Mouse (Mus musculus): ENCODE measurements around the gene Insc. TPM values are rescaled to one million over a fixed set of nuclear protein-coding genes. Genes with fewer than 3 reads are reported as not detected.
A peak's percentile ranks its signal among the peaks of the same experiment; 100 is the strongest.

The Insc gene
- polyA plus RNA-seq, 1 experiment from 2014 or later = 2.9 TPM

DNA sequence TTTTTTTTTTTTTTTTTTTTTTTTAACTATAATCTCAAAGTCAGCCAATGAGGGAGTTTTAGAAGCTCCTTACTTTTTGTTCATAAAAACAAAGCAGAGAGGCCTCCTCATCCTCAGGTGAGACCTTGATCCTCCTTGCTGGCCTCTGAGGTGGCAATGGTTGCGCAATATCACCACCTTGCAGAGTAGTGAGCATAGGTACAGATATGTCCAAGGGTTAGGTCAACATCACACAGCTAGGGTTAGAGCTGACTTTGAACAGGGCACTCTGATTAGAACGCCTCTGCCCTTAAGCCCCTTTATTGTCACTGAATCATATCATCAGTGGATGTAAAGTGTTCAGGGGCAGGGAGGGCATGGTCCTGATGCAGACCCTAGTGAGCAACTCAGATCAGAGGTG lies 131.1 kb downstream of the Insc start:
- Histone ChIP-seq H3K9me3 (ENCODE audit: control insufficient read depth, low read length) (no peaks in the 10 kb centered on the region), H3K4me3 (replicated peaks; ENCODE audit: low read length) (no peak overlapping the region), H3K27me3 (ENCODE audit: control insufficient read depth, insufficient read depth, low read length) (no peaks in the 10 kb centered on the region), H3K27ac (no peak overlapping the region), H3K4me2 (replicated peaks) (no peak overlapping the region), H3K9ac (no peak overlapping the region), H3K36me3 (replicated peaks; ENCODE audit: control insufficient read depth, insufficient read depth) (no peaks in the 10 kb centered on the region), H3K4me1 (replicated peaks; ENCODE audit: control insufficient read depth, insufficient read depth, low read length) (no peaks in the 10 kb centered on the region)
- WGBS = 88% methylated on average over 2 of the region's 2 CpGs
- DNase-seq (ENCODE audit: low spot score) (no peak), ATAC-seq (ENCODE audit: low FRiP score) (0 out of 2 replicates have a peak, but pooled peaks have one; percentile 21)

DNA sequence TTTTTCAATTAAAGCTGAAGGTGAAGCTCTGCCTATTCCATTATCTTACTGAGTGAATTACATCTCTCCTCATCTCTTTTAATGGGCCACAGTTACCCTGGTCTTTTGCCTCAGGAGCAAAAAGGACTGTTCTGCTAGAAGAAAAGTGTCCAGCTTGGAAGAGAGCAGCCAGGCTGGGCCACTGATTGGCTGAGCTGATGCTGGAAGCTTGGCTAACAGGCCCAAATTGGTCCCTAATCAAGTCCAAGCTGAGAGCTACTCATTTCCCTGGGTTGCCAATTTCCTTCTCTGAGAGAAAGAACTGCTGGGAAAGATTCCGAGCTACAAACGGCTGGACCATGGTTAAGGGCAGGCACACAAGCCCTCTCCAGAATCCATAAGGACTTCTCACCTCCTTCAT lies 140.1 kb downstream of the Insc start:
- 89% methylated on average over 2 of the region's 2 CpGs for WGBS
- no peaks in the 10 kb centered on the region for H3K27me3 ChIP-seq (ENCODE audit: control insufficient read depth, insufficient read depth, low read length)
- H3K4me2 ChIP-seq (replicated peaks) = no peak overlapping the region
- H3K36me3 ChIP-seq (replicated peaks; ENCODE audit: control insufficient read depth, insufficient read depth) = no peaks in the 10 kb centered on the region
- H3K9ac ChIP-seq = no peak overlapping the region
- no peak overlapping the region for H3K27ac ChIP-seq
- DNase-seq (ENCODE audit: low spot score) (no peak), ATAC-seq (ENCODE audit: low FRiP score) (no peak)
- no peaks in the 10 kb centered on the region for H3K9me3 ChIP-seq (ENCODE audit: control insufficient read depth, low read length)
- no peaks in the 10 kb centered on the region for H3K4me1 ChIP-seq (replicated peaks; ENCODE audit: control insufficient read depth, insufficient read depth, low read length)
- H3K4me3 ChIP-seq (replicated peaks; ENCODE audit: low read length) = no peak overlapping the region

DNA sequence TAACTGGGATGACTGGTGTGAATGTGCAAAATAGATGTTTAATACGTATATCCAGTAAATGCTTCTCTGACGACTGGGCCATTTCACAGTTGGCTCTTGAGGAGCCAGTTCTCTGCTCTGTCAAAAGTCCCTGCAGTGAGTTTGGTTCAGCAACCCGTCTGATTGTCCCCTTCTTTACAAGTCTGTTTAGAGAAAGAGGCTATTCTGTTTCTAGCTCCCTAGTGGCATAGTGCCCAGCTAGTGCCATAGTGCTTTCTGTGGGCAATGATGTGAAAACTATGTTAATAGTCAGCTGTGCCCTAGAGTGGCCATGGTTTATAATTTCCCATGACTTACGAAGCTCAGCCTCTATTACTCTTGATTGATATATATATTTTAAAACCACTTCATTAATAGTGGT lies 143.4 kb downstream of the Insc start:
- no peaks in the 10 kb centered on the region for H3K27me3 ChIP-seq (ENCODE audit: control insufficient read depth, insufficient read depth, low read length)
- 0 out of 2 replicates have a peak, but pooled peaks cover under 1% of the 10 kb centered on the region for H3K4me1 ChIP-seq (replicated peaks; ENCODE audit: control insufficient read depth, insufficient read depth, low read length)
- WGBS = 45% methylated on average over 4 of the region's 4 CpGs
- DNase-seq (ENCODE audit: low spot score) (peak; percentile 53), ATAC-seq (ENCODE audit: low FRiP score) (peak; percentile 31; the same call in 1 of the 2 replicates)
- H3K9ac ChIP-seq = no peak overlapping the region
- no peak overlapping the region for H3K4me3 ChIP-seq (replicated peaks; ENCODE audit: low read length)
- H3K36me3 ChIP-seq (replicated peaks; ENCODE audit: control insufficient read depth, insufficient read depth) = no peaks in the 10 kb centered on the region
- no peak overlapping the region for H3K4me2 ChIP-seq (replicated peaks)
- H3K27ac ChIP-seq = peak overlapping the region; percentile 47; the same call in 1 of the 2 replicates
- no peaks in the 10 kb centered on the region for H3K9me3 ChIP-seq (ENCODE audit: control insufficient read depth, low read length)

DNA sequence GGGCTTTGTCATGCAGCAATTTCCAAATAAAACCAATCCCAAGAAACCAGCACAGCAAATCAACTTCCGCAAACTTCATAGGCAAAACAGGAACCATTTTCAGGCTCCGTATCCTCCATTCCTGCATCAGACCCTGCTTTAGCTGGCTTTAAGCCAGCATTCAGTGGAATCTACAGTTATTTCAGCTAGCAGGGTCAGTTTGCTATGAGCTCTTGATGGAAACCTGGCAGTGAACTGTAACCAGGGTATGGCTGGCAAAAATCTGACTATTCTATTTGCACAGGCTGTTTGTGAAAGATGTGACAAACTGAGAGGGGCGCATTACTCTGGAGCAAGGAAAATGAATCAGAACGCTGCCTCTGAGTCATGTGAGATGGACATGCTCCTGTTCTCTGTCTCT lies 146.7 kb downstream of the Insc start:
- H3K27me3 ChIP-seq (ENCODE audit: control insufficient read depth, insufficient read depth, low read length) = no peaks in the 10 kb centered on the region
- WGBS = 88% methylated on average over 4 of the region's 4 CpGs
- H3K4me3 ChIP-seq (replicated peaks; ENCODE audit: low read length) = no peak overlapping the region
- H3K27ac ChIP-seq = no peak overlapping the region
- DNase-seq (ENCODE audit: low spot score) (no peak), ATAC-seq (ENCODE audit: low FRiP score) (no peak)
- no peaks in the 10 kb centered on the region for H3K9me3 ChIP-seq (ENCODE audit: control insufficient read depth, low read length)
- H3K9ac ChIP-seq = no peak overlapping the region
- no peak overlapping the region for H3K4me2 ChIP-seq (replicated peaks)
- H3K4me1 ChIP-seq (replicated peaks; ENCODE audit: control insufficient read depth, insufficient read depth, low read length) = 0 out of 2 replicates have a peak, but pooled peaks cover 2% of the 10 kb centered on the region
- H3K36me3 ChIP-seq (replicated peaks; ENCODE audit: control insufficient read depth, insufficient read depth) = no peaks in the 10 kb centered on the region

DNA sequence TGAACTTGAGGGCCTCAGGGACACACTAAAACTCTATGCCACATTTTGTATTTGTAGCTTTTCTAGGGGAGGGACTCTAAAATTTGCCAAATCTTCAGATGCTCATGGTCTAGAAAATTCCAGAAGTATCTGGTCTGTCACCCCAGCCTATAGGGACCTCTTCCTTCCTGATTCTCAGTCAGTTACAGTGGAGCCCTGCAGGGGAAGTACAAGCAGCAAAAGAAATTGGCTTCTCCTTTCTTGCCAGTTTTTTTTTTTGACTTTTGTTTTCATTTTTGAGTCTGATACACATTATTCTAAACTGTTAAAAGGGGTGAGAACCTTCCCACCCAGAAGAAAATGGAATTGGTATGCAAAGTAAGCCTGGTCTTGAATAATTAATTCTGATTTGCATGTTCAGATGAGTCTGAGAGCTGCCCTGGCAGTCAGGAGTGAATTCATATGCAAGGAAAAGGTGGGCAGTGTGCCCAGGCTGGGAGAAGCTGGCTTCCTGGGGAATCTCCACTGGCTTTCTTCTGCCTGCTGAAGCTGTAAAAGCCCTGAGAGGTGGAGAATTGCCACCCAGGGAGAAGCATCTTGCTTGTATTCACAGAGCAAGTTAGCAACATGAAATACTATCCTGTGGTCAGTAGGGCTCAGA lies 149.2 kb downstream of the Insc start:
- peak; percentile 72 for DNase-seq (ENCODE audit: low spot score)
- Histone ChIP-seq H3K27ac (peak overlapping the region; percentile 47), H3K27me3 (ENCODE audit: control insufficient read depth, insufficient read depth, low read length) (no peaks in the 10 kb centered on the region), H3K4me3 (replicated peaks; ENCODE audit: low read length) (no peak overlapping the region), H3K4me2 (replicated peaks) (no peak overlapping the region), H3K9me3 (ENCODE audit: control insufficient read depth, low read length) (no peaks in the 10 kb centered on the region), H3K4me1 (replicated peaks; ENCODE audit: control insufficient read depth, insufficient read depth, low read length) (peaks cover 10% of the 10 kb centered on the region; the same call in 1 of the 2 replicates), H3K9ac (no peak overlapping the region), H3K36me3 (replicated peaks; ENCODE audit: control insufficient read depth, insufficient read depth) (no peaks in the 10 kb centered on the region)
- peak; percentile 76; the same call in 1 of the 2 replicates for ATAC-seq (ENCODE audit: low FRiP score)

DNA sequence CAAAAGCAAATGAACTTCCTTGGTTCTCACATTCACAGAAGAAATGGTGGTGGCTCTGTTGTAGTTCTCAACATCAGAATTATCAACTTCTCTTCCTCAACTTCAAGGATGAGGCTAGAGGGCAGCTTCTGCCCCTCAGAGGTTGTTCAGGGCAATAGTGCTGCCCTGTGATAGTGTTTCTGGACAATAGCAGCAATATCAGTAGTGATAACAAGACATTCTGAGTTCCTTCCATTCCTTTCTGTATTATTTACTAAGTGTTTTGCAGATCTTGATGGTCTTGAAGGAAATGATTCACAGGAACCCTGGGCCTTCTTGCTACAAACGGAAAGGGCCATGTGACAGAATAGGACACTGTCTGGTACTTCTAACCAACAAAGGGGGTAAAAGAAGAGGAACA lies 150.4 kb downstream of the Insc start:
- Histone ChIP-seq H3K27me3 (ENCODE audit: control insufficient read depth, insufficient read depth, low read length) (no peaks in the 10 kb centered on the region), H3K4me2 (replicated peaks) (no peak overlapping the region), H3K4me1 (replicated peaks; ENCODE audit: control insufficient read depth, insufficient read depth, low read length) (peaks cover 10% of the 10 kb centered on the region; the same call in 1 of the 2 replicates), H3K9me3 (ENCODE audit: control insufficient read depth, low read length) (no peaks in the 10 kb centered on the region), H3K27ac (no peak overlapping the region), H3K36me3 (replicated peaks; ENCODE audit: control insufficient read depth, insufficient read depth) (no peaks in the 10 kb centered on the region), H3K4me3 (replicated peaks; ENCODE audit: low read length) (no peak overlapping the region), H3K9ac (no peak overlapping the region)
- no peak for ATAC-seq (ENCODE audit: low FRiP score)
- no peak for DNase-seq (ENCODE audit: low spot score)
- WGBS = 83% methylated on average over 1 of the region's 1 CpGs

DNA sequence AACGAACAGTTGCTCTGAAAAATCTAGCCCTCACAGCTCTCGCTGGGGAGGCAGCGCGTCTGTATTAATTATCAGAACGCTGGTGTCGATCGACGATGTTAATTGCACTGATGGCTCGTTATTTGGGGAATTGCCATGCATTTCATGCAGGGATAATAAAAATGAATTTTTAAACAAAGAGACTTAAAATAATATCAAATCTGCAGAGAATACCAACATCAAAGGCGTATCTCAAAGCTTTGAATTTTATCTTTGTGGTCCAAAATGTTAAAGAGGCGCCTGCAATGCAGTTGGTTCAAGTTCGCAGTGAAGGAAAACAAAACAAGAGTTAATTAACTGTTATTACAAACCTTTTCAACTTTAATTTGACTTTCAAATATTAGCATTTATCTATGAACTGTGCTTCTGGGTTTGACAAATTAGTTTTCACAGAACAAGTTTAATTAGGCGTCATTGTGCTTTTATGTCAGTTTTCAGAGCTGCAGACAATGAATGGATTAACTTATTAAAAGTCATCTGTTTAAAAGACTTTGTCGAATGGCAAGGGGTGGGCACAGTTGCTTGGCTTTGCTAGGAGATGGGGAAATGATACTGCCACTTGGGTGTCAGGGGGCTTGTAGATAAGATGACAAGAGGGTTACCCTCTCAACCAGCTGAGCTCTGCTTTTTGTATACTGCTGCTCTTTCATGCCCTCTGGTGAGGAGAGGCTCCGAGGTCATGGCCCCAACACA lies 153.6 kb downstream of the Insc start:
- Histone ChIP-seq H3K4me3 (replicated peaks; ENCODE audit: low read length) (no peak overlapping the region), H3K4me1 (replicated peaks; ENCODE audit: control insufficient read depth, insufficient read depth, low read length) (peaks cover 8% of the 10 kb centered on the region; the same call in 1 of the 2 replicates), H3K27ac (no peak overlapping the region), H3K9me3 (ENCODE audit: control insufficient read depth, low read length) (no peaks in the 10 kb centered on the region), H3K9ac (no peak overlapping the region), H3K27me3 (ENCODE audit: control insufficient read depth, insufficient read depth, low read length) (no peaks in the 10 kb centered on the region), H3K36me3 (replicated peaks; ENCODE audit: control insufficient read depth, insufficient read depth) (no peaks in the 10 kb centered on the region), H3K4me2 (replicated peaks) (no peak overlapping the region)
- WGBS = 46% methylated on average over 15 of the region's 15 CpGs
- no peak for DNase-seq (ENCODE audit: low spot score)
- ATAC-seq (ENCODE audit: low FRiP score) = no peak

Other genes with a start within 250 kb of the Insc start
- gene Cyp2r1, start 180.7 kb upstream of the Insc start, polyA plus RNA-seq (2014; fragmentation: Nextera tagmentation; extraction: Ambion mirVana) = 0.94 and 1.2 TPM in 2 replicates
- gene Calca, start 107.3 kb upstream of the Insc start, polyA plus RNA-seq (2014; fragmentation: Nextera tagmentation; extraction: Ambion mirVana) = 23.1 and 28.3 TPM in 2 replicates
- gene Calcb, start 25.1 kb upstream of the Insc start, polyA plus RNA-seq (2014; fragmentation: Nextera tagmentation; extraction: Ambion mirVana) = 11.2 and 11.6 TPM in 2 replicates

Measured in hindbrain, embryonic 14.5 days (tissue).